Mouse (Mus musculus) layer of hippocampus, adult 11-12 months (tissue): ENCODE measurements at regions not wholly inside any gene's neighbourhood (a gene's known extent, or its start where the extent isn't known, plus 50 kb on each side); places are given as distances from the start of the nearest gene placed in this dataset.

Experiments
- DNase-seq: peaks from one replicate; pipeline ENCODE4 v3.0.0; 2022; ENCODE audit warnings: low spot score

- peak; percentile 87 for DNase-seq
These were observed 92.3 kb upstream of the C1qtnf7 start for GRCm38 (mm10) chr5:43422815-43423687.

GRCm38 (mm10) chr5:43424551-43425257 is 90.6 kb upstream of the C1qtnf7 start:
- no peak for DNase-seq

GRCm38 (mm10) chr5:43433337-43433736 is 82.0 kb upstream of the C1qtnf7 start:
- no peak for DNase-seq

- no peak for DNase-seq
These were observed 76.1 kb upstream of the C1qtnf7 start for GRCm38 (mm10) chr5:43439191-43439590.

GRCm38 (mm10) chr5:43441306-43441705 is 74.0 kb upstream of the C1qtnf7 start:
- DNase-seq: no peak

- no peak for DNase-seq
These were observed 70.6 kb upstream of the C1qtnf7 start for GRCm38 (mm10) chr5:43444582-43445214.

- no peak for DNase-seq
These were observed 69.7 kb upstream of the C1qtnf7 start for GRCm38 (mm10) chr5:43445620-43446019.

GRCm38 (mm10) chr5:43446295-43446694 is 69.0 kb upstream of the C1qtnf7 start:
- DNase-seq: no peak

GRCm38 (mm10) chr5:43456018-43456417 is 59.3 kb upstream of the C1qtnf7 start:
- no peak for DNase-seq

- no peak for DNase-seq
These were observed 57.6 kb upstream of the C1qtnf7 start for GRCm38 (mm10) chr5:43457725-43458124.

- no peak for DNase-seq
These were observed 53.2 kb upstream of the C1qtnf7 start for GRCm38 (mm10) chr5:43461987-43462715.
